Mouse (Mus musculus) intestine, embryonic 16.5 days (tissue): ENCODE results near the gene Hic1. TPM values are rescaled to one million over a fixed set of nuclear protein-coding genes. Genes with fewer than 3 reads are reported as not detected.

Source experiments
- ATAC-seq: fragments of 200-750 bp; cut with Nextera tagmentation; 2 replicates; pipeline ENCODE4 v1.8.0; 2017; ENCODE audit warnings: moderate TSS enrichment, moderate library complexity
- H3K27ac ChIP-seq: fragments of 300-500 bp; sonication (generic); 2 replicates; pipeline ENCODE4 v1.5.1; 2014; ENCODE audit warnings: mild to moderate bottlenecking, low read length
- H3K27me3 ChIP-seq: fragments of 300-500 bp; sonication (generic); replicated peaks from 2 replicates; pipeline ENCODE4 v1.6.1; 2014; ENCODE audit warnings: low read length, control low read depth, mixed read lengths; ENCODE audit not compliant: control insufficient read depth, insufficient read depth
- H3K36me3 ChIP-seq: fragments of 300-500 bp; sonication (generic); 2 replicates; pipeline ENCODE4 v1.6.1; 2014; ENCODE audit warnings: low read length, control low read depth; ENCODE audit not compliant: control insufficient read depth, insufficient read depth
- H3K4me1 ChIP-seq: fragments of 300-500 bp; sonication (generic); 2 replicates; pipeline ENCODE4 v1.6.1; 2014; ENCODE audit warnings: low read length, control low read depth, mixed read lengths; ENCODE audit not compliant: control insufficient read depth, insufficient read depth
- H3K4me2 ChIP-seq: fragments of 300-500 bp; sonication (generic); 2 replicates; pipeline ENCODE4 v1.6.1; 2014; ENCODE audit warnings: low read depth, low read length, control low read depth
- H3K4me3 ChIP-seq: fragments of 300-500 bp; sonication (generic); 2 replicates; pipeline ENCODE4 v1.5.1; 2014; ENCODE audit warnings: mild to moderate bottlenecking, low read length
- H3K9ac ChIP-seq: fragments of 300-500 bp; sonication (generic); 2 replicates; pipeline ENCODE4 v1.6.1; 2014; ENCODE audit warnings: low read depth, low read length
- H3K9me3 ChIP-seq: fragments of 300-500 bp; sonication (generic); 2 replicates; pipeline ENCODE4 v1.6.1; 2016; ENCODE audit warnings: low read length, control low read depth; ENCODE audit not compliant: control insufficient read depth
- WGBS: fragments of 180-500 bp; shearing (Covaris S2); extraction: QIAGEN DNeasy Blood & Tissue Kit; methylation state at CpG from one replicate; pipeline ENCODE4 v1.1.7; 2014; 5-methylcytosine and 5-hydroxymethylcytosine counted together
- microRNA counts: library from miRNA; unstranded; fragments of <30 nt; microRNA quantifications from one replicate; lab custom pipeline; 2016
- microRNA-seq: library from miRNA; unstranded; fragments of <30 nt; microRNA quantifications from one replicate; pipeline ENCODE4, GENCODE M21; 2016
- polyA plus RNA-seq: library from polyadenylated mRNA; unstranded; fragments of >200 nt; fragmentation: Nextera tagmentation; extraction: Ambion mirVana; gene quantifications from 2 replicates; pipeline ENCODE4 v1.2.1, GENCODE M21; 2015

Hic1 gene
- polyA plus RNA-seq, 1 experiment from 2014 or later = 7.1 TPM

DNA sequence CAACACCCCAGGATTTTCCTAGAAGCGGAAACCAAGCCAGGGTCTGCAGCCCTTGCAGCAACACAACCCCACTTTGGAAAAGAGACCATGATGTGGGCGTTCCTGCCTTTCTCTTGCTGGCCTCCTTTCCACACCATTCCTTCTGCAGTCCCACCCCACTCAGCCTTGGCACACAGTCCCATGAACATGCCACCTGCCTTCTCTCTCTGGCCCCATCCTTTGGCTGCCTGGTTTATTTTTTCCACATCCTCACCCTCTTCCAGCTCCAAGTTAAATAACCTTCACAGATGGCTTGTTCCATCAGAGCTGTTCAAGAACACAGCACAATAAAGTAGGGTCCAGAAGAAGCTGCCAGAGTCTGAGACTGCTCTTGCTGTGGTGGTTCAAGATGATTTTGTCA lies 50.0 kb downstream of the Hic1 start:
- no peaks in the 10 kb centered on the region for H3K4me1 ChIP-seq
- no peaks in the 10 kb centered on the region for H3K36me3 ChIP-seq
- 91% methylated on average over 2 of the region's 2 CpGs for WGBS
- H3K27me3 ChIP-seq = no peaks in the 10 kb centered on the region
- no peak overlapping the region for H3K9ac ChIP-seq
- no peak overlapping the region for H3K4me3 ChIP-seq
- no peak overlapping the region for H3K27ac ChIP-seq
- ATAC-seq = no peak
- H3K9me3 ChIP-seq = no peaks in the 10 kb centered on the region
- H3K4me2 ChIP-seq = no peak overlapping the region

- Histone ChIP-seq H3K4me2 (no peak overlapping the region), H3K9ac (no peak overlapping the region), H3K9me3 (no peaks in the 10 kb centered on the region), H3K27ac (no peak overlapping the region), H3K27me3 (no peaks in the 10 kb centered on the region), H3K4me3 (no peak overlapping the region), H3K36me3 (no peaks in the 10 kb centered on the region), H3K4me1 (no peaks in the 10 kb centered on the region)
- ATAC-seq = no peak
- WGBS = 88% methylated on average over 2 of the region's 2 CpGs
These were observed 51.2 kb downstream of the Hic1 start for GRCm38 (mm10) chr11:75118141-75118540.

GRCm38 (mm10) chr11:75116379-75116778 lies 52.9 kb downstream of the Hic1 start:
- WGBS = 81% methylated on average over 6 of the region's 6 CpGs
- Histone ChIP-seq H3K9me3 (no peaks in the 10 kb centered on the region), H3K27me3 (no peaks in the 10 kb centered on the region), H3K9ac (no peak overlapping the region), H3K36me3 (no peaks in the 10 kb centered on the region), H3K4me1 (no peaks in the 10 kb centered on the region), H3K27ac (no peak overlapping the region), H3K4me3 (no peak overlapping the region), H3K4me2 (no peak overlapping the region)
- ATAC-seq = no peak

MicroRNAs encoded within 50 kb of the gene (microRNA counts, 519-probe panel; counts per million panel counts)
- microRNA mmu-miR-132 (lab: Ali Mortazavi, UCI) (2,564 counts per million, percentile 63 among the panel's probes with 10 or more counts), microRNA mmu-miR-212 (lab: Ali Mortazavi, UCI) (726 counts per million, percentile 2 among the panel's probes with 10 or more counts)

Small RNA genes within 50 kb of the gene (microRNA-seq; reads per million reads assigned to microRNA genes)
- gene Mir132 (271 reads per million, percentile 61 among the genes with 10 or more reads in this experiment), gene Mir212 (32.8 reads per million, percentile 35 among the genes with 10 or more reads in this experiment)

Other genes with a start within 250 kb of the Hic1 start
- gene Smg6, start 243.7 kb downstream of the Hic1 start, polyA plus RNA-seq = 10.7 and 11.4 TPM in 2 replicates
- 18.0 and 19.6 TPM in 2 replicates for gene Srr, start 243.6 kb downstream of the Hic1 start, polyA plus RNA-seq
- gene Ovca2, start 9.3 kb upstream of the Hic1 start, polyA plus RNA-seq = 18.7 and 23.9 TPM in 2 replicates
- gene Dph1, start 21.7 kb upstream of the Hic1 start, polyA plus RNA-seq = 20.3 and 22.7 TPM in 2 replicates
- 1.5 and 1.6 TPM in 2 replicates for gene Rtn4rl1, start 24.3 kb upstream of the Hic1 start, polyA plus RNA-seq
- gene Rpa1, start 178.8 kb upstream of the Hic1 start, polyA plus RNA-seq = 82.8 and 91.9 TPM in 2 replicates
- gene Smyd4, start 178.9 kb upstream of the Hic1 start, polyA plus RNA-seq = 7.2 and 8.2 TPM in 2 replicates